Mouse (Mus musculus): ENCODE measurements around the gene Scd1.

DNA sequence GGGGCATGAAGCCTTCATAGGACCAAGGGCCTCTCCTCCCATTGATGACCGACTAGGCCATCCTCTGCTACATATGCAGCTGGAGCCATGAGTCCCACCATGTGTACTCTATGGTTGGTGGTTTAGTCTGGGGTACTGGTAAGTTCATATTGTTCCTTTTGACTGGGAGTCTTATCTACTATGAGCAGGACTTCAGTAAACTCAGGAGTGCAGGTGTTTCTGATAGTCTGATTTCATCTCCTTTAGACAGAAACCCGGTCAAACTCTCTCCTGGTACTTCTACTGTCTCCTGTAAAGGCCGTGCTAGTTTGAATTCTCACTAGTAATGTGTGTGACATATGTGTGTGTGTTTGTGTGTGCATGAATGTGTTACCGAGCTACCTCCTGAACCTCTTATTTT, 41.9 kb downstream of the Scd1 start:
- TF ChIP-seq CTCF (conservative IDR thresholded peaks at IDR 0.05; ENCODE audit: insufficient read depth, insufficient read length, low read depth, low read length), result no peak
- TF ChIP-seq POLR2A (IDR thresholded peaks at IDR 0.05; ENCODE audit: low read depth, low read length), result no peak
